Mouse (Mus musculus): ENCODE data around the gene Fxyd1. TPM values are rescaled to one million over a fixed set of nuclear protein-coding genes. Genes with fewer than 3 reads are reported as not detected.
A peak's percentile ranks its signal among the peaks of the same experiment; 100 is the strongest.

The Fxyd1 gene
- total and polyA plus RNA-seq, 3 experiments: 839 to 1,851 (median 985) TPM

DNA sequence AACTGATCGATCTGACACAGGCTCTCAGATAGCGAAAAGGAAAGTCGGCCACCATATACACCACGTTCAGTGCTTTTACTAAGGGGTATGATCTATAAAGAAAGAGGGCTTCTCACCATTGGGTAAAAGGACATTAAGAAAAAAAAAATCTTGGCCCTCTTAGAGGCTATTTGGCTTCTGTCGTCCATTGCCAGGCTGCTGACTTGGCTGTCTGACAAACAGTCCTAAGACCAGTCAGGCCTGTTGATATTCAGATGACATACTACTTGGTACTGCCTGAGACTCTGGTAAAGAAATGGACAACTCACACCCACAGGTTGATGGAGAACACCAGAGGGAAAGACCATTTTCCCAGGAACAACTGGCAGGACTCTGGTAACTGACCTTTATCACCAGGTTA, 44.0 kb downstream of the Fxyd1 start:
- no peak for DNase-seq
- 70% methylated on average over 5 of the region's 5 CpGs for WGBS

GRCm38 (mm10) chr7:31008889-31009288, 48.1 kb downstream of the Fxyd1 start:
- H3K79me2 ChIP-seq (replicated peaks; ENCODE audit: control insufficient read depth, insufficient read depth, low read length): no peaks in the 10 kb centered on the region
- H3K9ac ChIP-seq (ENCODE audit: low read depth, low read length): no peak overlapping the region
- intact Hi-C loops (cut with DNase I): no loop called here
- H3K27me3 ChIP-seq (ENCODE audit: control insufficient read depth, insufficient read depth, low read length): no peaks in the 10 kb centered on the region
- no peak overlapping the region for H3K4me3 ChIP-seq
- peaks cover 2% of the 10 kb centered on the region; the same call in 1 of the 2 replicates for H3K4me1 ChIP-seq (ENCODE audit: control insufficient read depth, insufficient read depth, low read length)
- 54% methylated on average over 3 of the region's 3 CpGs for WGBS
- no peak overlapping the region for H3K27ac ChIP-seq
- no peaks in the 10 kb centered on the region for H3K36me3 ChIP-seq (ENCODE audit: control insufficient read depth, insufficient read depth, low read length)
- no peak for DNase-seq
- TF ChIP-seq EP300 (IDR thresholded peaks at IDR 0.05; ENCODE audit: insufficient read depth, low read depth, low read length) (no peak), CTCF (IDR thresholded peaks at IDR 0.05) (no peak), POLR2A (IDR thresholded peaks at IDR 0.05; ENCODE audit: insufficient read depth, low read depth, low read length) (no peak)

More for the DNA sequence above, 44.0 kb downstream of the Fxyd1 start:
- Histone ChIP-seq H3K27me3 (ENCODE audit: control insufficient read depth, insufficient read depth, low read length) (no peaks in the 10 kb centered on the region), H3K36me3 (ENCODE audit: control insufficient read depth, insufficient read depth, low read length) (no peaks in the 10 kb centered on the region), H3K4me1 (ENCODE audit: control insufficient read depth, insufficient read depth, low read length) (peaks cover under 1% of the 10 kb centered on the region; the same call in 1 of the 2 replicates), H3K79me2 (replicated peaks; ENCODE audit: control insufficient read depth, insufficient read depth, low read length) (no peaks in the 10 kb centered on the region), H3K9ac (ENCODE audit: low read depth, low read length) (no peak overlapping the region), H3K4me3 (no peak overlapping the region), H3K27ac (no peak overlapping the region)
- TF ChIP-seq CTCF (IDR thresholded peaks at IDR 0.05) (no peak), POLR2A (IDR thresholded peaks at IDR 0.05; ENCODE audit: insufficient read depth, low read depth, low read length) (no peak), EP300 (IDR thresholded peaks at IDR 0.05; ENCODE audit: insufficient read depth, low read depth, low read length) (no peak)
- intact Hi-C loops (cut with DNase I): no loop called here

DNA sequence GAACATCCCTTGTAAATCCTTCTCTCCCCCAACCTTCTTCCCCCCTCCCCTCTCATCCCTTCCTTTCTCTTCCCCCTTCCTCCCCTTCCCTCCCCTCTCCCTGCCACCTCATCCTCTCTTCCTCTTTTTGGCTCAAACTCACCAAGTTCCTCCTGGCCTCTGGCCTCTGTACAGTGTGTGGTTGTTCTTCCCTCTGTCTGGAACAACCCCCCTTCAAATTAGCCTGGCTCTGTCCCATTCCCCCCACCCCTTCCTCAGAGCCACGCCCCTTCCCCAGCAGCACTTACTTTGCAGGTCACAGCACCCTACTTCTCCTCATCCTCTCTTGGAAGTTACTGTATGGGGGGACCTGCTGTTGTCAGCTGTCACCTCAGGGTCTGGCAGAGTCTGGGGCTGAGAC, 48.8 kb downstream of the Fxyd1 start:
- H3K27ac ChIP-seq: no peak overlapping the region
- no peaks in the 10 kb centered on the region for H3K79me2 ChIP-seq (replicated peaks; ENCODE audit: control insufficient read depth, insufficient read depth, low read length)
- peaks cover 2% of the 10 kb centered on the region; the same call in 1 of the 2 replicates for H3K4me1 ChIP-seq (ENCODE audit: control insufficient read depth, insufficient read depth, low read length)
- WGBS: 53% methylated on average over 1 of the region's 1 CpGs
- DNase-seq: peak in 1 of 2 experiments; percentile 20
- H3K27me3 ChIP-seq (ENCODE audit: control insufficient read depth, insufficient read depth, low read length): no peaks in the 10 kb centered on the region
- no peak overlapping the region for H3K9ac ChIP-seq (ENCODE audit: low read depth, low read length)
- no peak overlapping the region for H3K4me3 ChIP-seq
- intact Hi-C loops (cut with DNase I): no loop called here
- no peaks in the 10 kb centered on the region for H3K36me3 ChIP-seq (ENCODE audit: control insufficient read depth, insufficient read depth, low read length)
- no peak for TF ChIP-seq CTCF (IDR thresholded peaks at IDR 0.05)
- no peak for TF ChIP-seq POLR2A (IDR thresholded peaks at IDR 0.05; ENCODE audit: insufficient read depth, low read depth, low read length)
- TF ChIP-seq EP300 (IDR thresholded peaks at IDR 0.05; ENCODE audit: insufficient read depth, low read depth, low read length): no peak

- intact Hi-C loops (cut with DNase I): no loop called here
- WGBS: 92% methylated on average over 1 of the region's 1 CpGs
Measured at GRCm38 (mm10) chr7:31007775-31008174, 49.2 kb downstream of the Fxyd1 start.

DNA sequence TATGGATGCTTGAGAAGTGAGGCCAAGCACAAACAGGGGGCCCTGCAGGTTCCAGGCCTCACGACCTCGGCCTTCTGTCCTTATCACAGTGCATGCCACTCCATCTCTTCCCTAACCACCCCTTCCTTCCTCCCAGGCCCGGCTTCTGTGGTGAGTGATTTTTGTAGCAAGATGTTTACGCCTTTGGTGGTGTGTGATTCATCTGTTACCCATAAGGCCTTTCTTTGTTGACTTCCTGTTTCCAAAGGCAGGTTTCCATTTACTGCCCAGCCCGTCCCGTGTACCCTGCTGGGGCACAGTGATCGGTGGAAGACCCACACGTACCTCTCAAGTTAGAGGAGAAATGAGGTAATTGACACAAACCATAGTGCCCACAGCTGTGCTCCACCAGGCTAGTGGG, 54.3 kb downstream of the Fxyd1 start:
- H3K79me2 ChIP-seq (replicated peaks; ENCODE audit: control insufficient read depth, insufficient read depth, low read length): no peaks in the 10 kb centered on the region
- TF ChIP-seq CTCF (IDR thresholded peaks at IDR 0.05) (no peak), EP300 (IDR thresholded peaks at IDR 0.05; ENCODE audit: insufficient read depth, low read depth, low read length) (0 out of 2 replicates have a peak, but pooled peaks have one; percentile 26), POLR2A (IDR thresholded peaks at IDR 0.05; ENCODE audit: insufficient read depth, low read depth, low read length) (peak; percentile 47; the same call in 1 of the 2 replicates)
- 34% methylated on average over 8 of the region's 8 CpGs for WGBS
- H3K4me3 ChIP-seq: no peak overlapping the region
- no peaks in the 10 kb centered on the region for H3K36me3 ChIP-seq (ENCODE audit: control insufficient read depth, insufficient read depth, low read length)
- H3K27ac ChIP-seq: peak overlapping the region; percentile 43
- peak; percentile 33 to 64 for DNase-seq
- intact Hi-C loops (cut with DNase I): no loop called here
- peaks cover 10% of the 10 kb centered on the region for H3K4me1 ChIP-seq (ENCODE audit: control insufficient read depth, insufficient read depth, low read length)
- H3K9ac ChIP-seq (ENCODE audit: low read depth, low read length): no peak overlapping the region
- H3K27me3 ChIP-seq (ENCODE audit: control insufficient read depth, insufficient read depth, low read length): no peaks in the 10 kb centered on the region

More at GRCm38 (mm10) chr7:31007775-31008174, 49.2 kb downstream of the Fxyd1 start:
- no peak for DNase-seq
- H3K36me3 ChIP-seq (ENCODE audit: control insufficient read depth, insufficient read depth, low read length): no peaks in the 10 kb centered on the region
- H3K27ac ChIP-seq: no peak overlapping the region
- no peaks in the 10 kb centered on the region for H3K79me2 ChIP-seq (replicated peaks; ENCODE audit: control insufficient read depth, insufficient read depth, low read length)
- H3K4me1 ChIP-seq (ENCODE audit: control insufficient read depth, insufficient read depth, low read length): peaks cover 2% of the 10 kb centered on the region; the same call in 1 of the 2 replicates
- H3K27me3 ChIP-seq (ENCODE audit: control insufficient read depth, insufficient read depth, low read length): no peaks in the 10 kb centered on the region
- H3K4me3 ChIP-seq: no peak overlapping the region
- TF ChIP-seq CTCF (IDR thresholded peaks at IDR 0.05) (no peak), EP300 (IDR thresholded peaks at IDR 0.05; ENCODE audit: insufficient read depth, low read depth, low read length) (no peak), POLR2A (IDR thresholded peaks at IDR 0.05; ENCODE audit: insufficient read depth, low read depth, low read length) (no peak)
- no peak overlapping the region for H3K9ac ChIP-seq (ENCODE audit: low read depth, low read length)

Small RNAs within 50 kb of the gene (microRNA-seq; reads per million reads assigned to microRNA genes)
- gene Mir7050: 0 reads per million in 2 experiments

Other genes starting within 250 kb of the Fxyd1 start
- gene Ffar2, start 233.4 kb downstream of the Fxyd1 start, total RNA-seq (2021): not detected
- gene Ffar2, start 233.4 kb downstream of the Fxyd1 start, polyA plus RNA-seq (2012; rRNA removed): 0.18 and 0.61 TPM in 2 replicates
- not detected for gene Ffar3, start 201.0 kb downstream of the Fxyd1 start, total RNA-seq (2021)
- not detected in 2 replicates for gene Ffar3, start 201.0 kb downstream of the Fxyd1 start, polyA plus RNA-seq (2012; rRNA removed)
- not detected for gene Ffar1, start 195.6 kb downstream of the Fxyd1 start, total RNA-seq (2021)
- 0.20 TPM in 1 of 2 replicates, not detected in the other for gene Ffar1, start 195.6 kb downstream of the Fxyd1 start, polyA plus RNA-seq (2012; rRNA removed)
- gene Cd22, start 176.9 kb downstream of the Fxyd1 start, total RNA-seq (2021): 1 to 10 TPM in 1 of 2 experiments, under 1 TPM in 1; 0.57 to 1.3 TPM
- 1.1 and 8.1 TPM in 2 replicates for gene Cd22, start 176.9 kb downstream of the Fxyd1 start, polyA plus RNA-seq (2012; rRNA removed)
- not detected for gene Mag, start 142.3 kb downstream of the Fxyd1 start, total RNA-seq (2021)
- gene Mag, start 142.3 kb downstream of the Fxyd1 start, polyA plus RNA-seq (2012; rRNA removed): 0.27 and 0.32 TPM in 2 replicates
- gene Hamp2, start 132.5 kb downstream of the Fxyd1 start, total RNA-seq (2021): 1 to 10 TPM; 2.8 to 4.5 TPM
- gene Hamp2, start 132.5 kb downstream of the Fxyd1 start, polyA plus RNA-seq (2012; rRNA removed): 2.1 and 4.7 TPM in 2 replicates
- gene Hamp, start 113.2 kb downstream of the Fxyd1 start, total RNA-seq (2021): 10 to 100 TPM; 11.8 to 14.2 TPM
- gene Hamp, start 113.2 kb downstream of the Fxyd1 start, polyA plus RNA-seq (2012; rRNA removed): 114 and 141 TPM in 2 replicates
- 100 to 1,000 TPM; 103 to 110 TPM for gene Usf2, start 100.4 kb downstream of the Fxyd1 start, total RNA-seq (2021)
- 124 and 135 TPM in 2 replicates for gene Usf2, start 100.4 kb downstream of the Fxyd1 start, polyA plus RNA-seq (2012; rRNA removed)
- 1 to 10 TPM; 3.7 to 4.3 TPM for gene Lsr, start 83.7 kb downstream of the Fxyd1 start, total RNA-seq (2021)
- gene Lsr, start 83.7 kb downstream of the Fxyd1 start, polyA plus RNA-seq (2012; rRNA removed): 5.6 and 7.6 TPM in 2 replicates
- not detected for gene Fam187b, start 83.4 kb downstream of the Fxyd1 start, total RNA-seq (2021)
- gene Fam187b, start 83.4 kb downstream of the Fxyd1 start, polyA plus RNA-seq (2012; rRNA removed): 0.29 and 0.53 TPM in 2 replicates
- gene Fxyd5, start 14.7 kb downstream of the Fxyd1 start, total RNA-seq (2021): 10 to 100 TPM; 30.5 to 31.1 TPM
- gene Fxyd5, start 14.7 kb downstream of the Fxyd1 start, polyA plus RNA-seq (2012; rRNA removed): 45.0 and 55.2 TPM in 2 replicates
- 1 to 10 TPM in 1 of 2 experiments, under 1 TPM in 1; 0.63 to 1.5 TPM for gene Fxyd7, start 5.7 kb downstream of the Fxyd1 start, total RNA-seq (2021)
- 2.9 and 3.4 TPM in 2 replicates for gene Fxyd7, start 5.7 kb downstream of the Fxyd1 start, polyA plus RNA-seq (2012; rRNA removed)
- gene Lgi4, start 2.1 kb upstream of the Fxyd1 start, total RNA-seq (2021): 1 to 10 TPM; 3.8 to 3.9 TPM
- 5.4 and 6.5 TPM in 2 replicates for gene Lgi4, start 2.1 kb upstream of the Fxyd1 start, polyA plus RNA-seq (2012; rRNA removed)
- 1 to 10 TPM; 1.6 to 2.5 TPM for gene Fxyd3, start 19.5 kb upstream of the Fxyd1 start, total RNA-seq (2021)
- gene Fxyd3, start 19.5 kb upstream of the Fxyd1 start, polyA plus RNA-seq (2012; rRNA removed): 4.9 and 5.5 TPM in 2 replicates
- 1 to 10 TPM; 1.7 to 2.6 TPM for gene Hpn, start 58.1 kb upstream of the Fxyd1 start, total RNA-seq (2021)
- 2.8 and 5.1 TPM in 2 replicates for gene Hpn, start 58.1 kb upstream of the Fxyd1 start, polyA plus RNA-seq (2012; rRNA removed)
- gene Scn1b, start 69.8 kb upstream of the Fxyd1 start, total RNA-seq (2021): 10 to 100 TPM; 31.8 to 32.5 TPM
- gene Scn1b, start 69.8 kb upstream of the Fxyd1 start, polyA plus RNA-seq (2012; rRNA removed): 39.7 and 41.9 TPM in 2 replicates
- 10 to 100 TPM; 27.9 to 33.7 TPM for gene Gramd1a, start 98.7 kb upstream of the Fxyd1 start, total RNA-seq (2021)
- gene Gramd1a, start 98.7 kb upstream of the Fxyd1 start, polyA plus RNA-seq (2012; rRNA removed): 49.2 and 64.3 TPM in 2 replicates
- gene Scgb2b2, start 233.3 kb upstream of the Fxyd1 start, total RNA-seq (2021): not detected
- gene Scgb2b2, start 233.3 kb upstream of the Fxyd1 start, polyA plus RNA-seq (2012; rRNA removed): not detected in 2 replicates
- not detected for gene Scgb1b2, start 234.6 kb upstream of the Fxyd1 start, total RNA-seq (2021)
- gene Scgb1b2, start 234.6 kb upstream of the Fxyd1 start, polyA plus RNA-seq (2012; rRNA removed): not detected in 2 replicates